Mouse (Mus musculus) E14TG2a.4 (cell line): ENCODE results near the gene Bspry.
A peak's percentile ranks its signal among the peaks of the same experiment; 100 is the strongest.

Experiments
- H3K27me3 ChIP-seq: 2 replicates; pipeline ENCODE4 v1.6.1; 2014; ENCODE audit warnings: low read length, control low read depth; ENCODE audit not compliant: insufficient read depth
- H3K36me3 ChIP-seq: 2 replicates; pipeline ENCODE4 v1.6.1; 2014; ENCODE audit warnings: low read length, control low read depth; ENCODE audit not compliant: insufficient read depth
- H3K4me1 ChIP-seq: replicated peaks from 2 replicates; pipeline ENCODE4 v1.6.1; 2014; ENCODE audit warnings: low read depth, low read length, control low read depth
- H3K4me3 ChIP-seq: replicated peaks from 2 replicates; pipeline ENCODE4 v1.5.1; 2014; ENCODE audit warnings: mild to moderate bottlenecking, low read length
- H3K9me3 ChIP-seq: 2 replicates; pipeline ENCODE4 v1.6.1; 2014; ENCODE audit warnings: low read length, control low read depth
- CTCF ChIP-seq: conservative IDR thresholded peaks from 2 replicates; pipeline ENCODE4 v1.5.1; 2014; ENCODE audit warnings: low read length
- NANOG ChIP-seq: IDR thresholded peaks from 2 replicates; pipeline ENCODE4 v1.6.1; 2014; ENCODE audit warnings: borderline replicate concordance, low read length, mixed read lengths
- POU5F1 ChIP-seq: IDR thresholded peaks from 2 replicates; pipeline ENCODE4 v1.6.1; 2014; ENCODE audit warnings: low read length, borderline replicate concordance

Gene Bspry

DNA sequence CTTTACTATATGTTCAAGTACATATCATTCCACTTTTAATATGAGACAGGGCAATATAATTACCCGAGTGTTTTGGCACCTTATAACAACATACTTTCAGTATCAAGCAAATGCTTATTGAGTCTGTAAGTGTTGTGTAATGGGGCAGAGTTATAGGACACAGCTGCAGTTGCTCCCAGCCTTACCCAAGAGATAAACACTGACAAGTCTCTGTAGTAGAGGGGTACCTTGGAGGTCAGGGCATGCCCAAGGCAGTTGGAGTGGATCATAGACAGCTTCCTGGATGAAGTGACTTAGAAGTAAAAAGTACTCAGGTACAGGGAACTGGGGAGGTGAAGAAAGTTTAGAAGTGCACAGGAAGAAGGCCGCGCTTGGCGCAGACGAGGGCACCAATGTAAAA, 7.3 kb downstream of the Bspry start:
- Histone ChIP-seq H3K4me3 (no peak overlapping the region), H3K9me3 (no peaks in the 10 kb centered on the region), H3K4me1 (peaks cover 15% of the 10 kb centered on the region), H3K36me3 (peaks cover 11% of the 10 kb centered on the region), H3K27me3 (peaks cover 5% of the 10 kb centered on the region)
- TF ChIP-seq NANOG, result no peak
- TF ChIP-seq CTCF, result no peak

- TF ChIP-seq NANOG (no peak), POU5F1 (no peak), CTCF (no peak)
- H3K4me3 ChIP-seq, result no peak overlapping the region
- peaks cover 15% of the 10 kb centered on the region for H3K4me1 ChIP-seq
- H3K9me3 ChIP-seq, result no peaks in the 10 kb centered on the region
- H3K27me3 ChIP-seq, result no peaks in the 10 kb centered on the region
- H3K36me3 ChIP-seq, result peaks cover 11% of the 10 kb centered on the region
These were observed 8.1 kb downstream of the Bspry start for GRCm38 (mm10) chr4:62487914-62488313.

DNA sequence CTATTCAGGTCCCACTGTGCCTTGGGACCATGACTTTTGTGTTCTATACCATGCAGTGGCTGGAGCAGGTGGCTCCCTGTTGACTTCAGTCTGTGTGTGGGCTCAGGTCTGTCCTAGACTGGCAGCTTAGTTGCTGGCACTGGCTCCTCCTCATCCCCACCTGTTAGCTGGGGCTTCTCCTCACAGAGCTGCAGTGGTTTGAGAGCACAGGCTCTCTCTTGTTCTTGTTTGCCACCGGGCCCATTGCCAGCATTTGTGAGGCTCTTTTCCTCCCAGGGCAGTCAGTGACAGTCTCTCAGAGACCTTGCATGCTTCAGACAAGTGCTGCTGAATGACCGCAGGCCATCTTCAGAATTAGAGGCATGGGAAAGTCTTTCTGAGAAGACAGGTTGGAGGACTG, 12.8 kb downstream of the Bspry start:
- H3K36me3 ChIP-seq, result peaks cover 28% of the 10 kb centered on the region
- no peaks in the 10 kb centered on the region for H3K27me3 ChIP-seq
- TF ChIP-seq CTCF (no peak), POU5F1 (no peak), NANOG (no peak)
- H3K4me1 ChIP-seq, result no peaks in the 10 kb centered on the region
- H3K4me3 ChIP-seq, result no peak overlapping the region
- no peaks in the 10 kb centered on the region for H3K9me3 ChIP-seq

- no peak for TF ChIP-seq POU5F1
- no peaks in the 10 kb centered on the region for H3K27me3 ChIP-seq
These were observed 14.4 kb downstream of the Bspry start for GRCm38 (mm10) chr4:62494230-62494629.

DNA sequence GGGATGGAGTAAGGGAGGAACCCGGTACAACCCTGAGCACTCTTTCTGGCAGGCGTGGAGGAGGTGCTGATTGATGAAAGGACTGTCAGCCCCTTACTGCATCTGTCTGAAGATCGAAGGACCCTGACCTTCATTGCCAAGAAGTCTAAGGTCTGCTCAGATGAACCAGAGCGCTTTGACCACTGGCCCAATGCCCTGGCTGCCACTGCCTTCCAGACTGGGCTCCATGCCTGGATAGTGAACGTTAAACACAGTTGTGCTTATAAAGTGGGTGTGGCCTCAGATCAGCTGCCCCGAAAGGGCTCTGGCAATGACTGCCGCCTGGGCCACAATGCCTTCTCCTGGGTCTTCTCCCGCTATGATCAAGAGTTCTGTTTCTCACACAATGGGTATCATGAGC, 16.1 kb downstream of the Bspry start:
- peaks cover 12% of the 10 kb centered on the region for H3K4me1 ChIP-seq
- TF ChIP-seq POU5F1 (no peak), CTCF (no peak), NANOG (no peak)
- H3K27me3 ChIP-seq, result peaks cover 12% of the 10 kb centered on the region
- no peaks in the 10 kb centered on the region for H3K9me3 ChIP-seq
- peaks cover 20% of the 10 kb centered on the region for H3K36me3 ChIP-seq
- H3K4me3 ChIP-seq, result no peak overlapping the region

More at GRCm38 (mm10) chr4:62494230-62494629, 14.4 kb downstream of the Bspry start:
- Histone ChIP-seq H3K4me1 (peaks cover 4% of the 10 kb centered on the region), H3K4me3 (no peak overlapping the region), H3K9me3 (no peaks in the 10 kb centered on the region), H3K36me3 (peaks cover 20% of the 10 kb centered on the region)

DNA sequence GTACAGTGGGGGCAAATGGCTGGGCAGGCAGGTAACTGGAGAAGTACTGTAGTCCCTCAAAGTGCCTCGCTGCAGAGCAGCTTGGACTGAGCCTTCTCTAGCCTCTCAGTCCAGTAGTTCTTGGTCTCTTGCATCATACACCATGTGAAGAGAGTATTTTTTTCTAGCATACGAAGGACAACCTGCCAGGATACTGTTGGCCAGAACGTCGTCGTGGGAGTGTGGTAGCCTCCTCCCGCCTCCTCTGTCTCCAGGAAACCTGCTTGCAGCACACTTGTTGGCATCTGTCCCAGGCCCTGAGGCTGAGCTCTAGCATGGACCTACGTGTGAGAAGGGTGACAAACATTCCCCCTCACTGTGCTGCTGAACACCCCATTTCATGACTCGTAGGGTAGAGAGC, 17.0 kb downstream of the Bspry start:
- no peak overlapping the region for H3K4me3 ChIP-seq
- peaks cover 20% of the 10 kb centered on the region for H3K36me3 ChIP-seq
- H3K27me3 ChIP-seq, result peaks cover 15% of the 10 kb centered on the region
- H3K4me1 ChIP-seq, result peaks cover 17% of the 10 kb centered on the region
- H3K9me3 ChIP-seq, result no peaks in the 10 kb centered on the region
- TF ChIP-seq POU5F1, result no peak
- no peak for TF ChIP-seq CTCF
- no peak for TF ChIP-seq NANOG

DNA sequence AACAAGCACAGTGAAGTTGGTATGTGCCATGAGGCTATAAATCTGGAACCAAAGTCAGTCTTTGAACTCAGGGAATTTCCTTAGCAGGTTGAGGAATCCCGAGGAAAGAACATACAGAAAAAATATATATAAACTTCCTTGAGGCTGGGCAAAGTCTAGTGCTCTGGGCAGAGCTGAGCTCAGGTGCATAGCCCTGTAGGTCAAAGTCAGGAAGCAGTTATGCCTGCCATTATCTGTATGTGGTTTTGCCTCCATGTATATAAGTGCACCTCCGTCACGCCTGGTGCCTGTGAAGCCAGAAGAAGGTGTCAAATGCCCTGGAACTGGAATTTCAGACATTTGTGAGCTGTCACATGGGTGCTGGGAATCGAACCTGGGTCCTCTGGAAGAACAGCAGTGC, 20.9 kb downstream of the Bspry start:
- peaks cover 27% of the 10 kb centered on the region for H3K4me1 ChIP-seq
- H3K4me3 ChIP-seq, result no peak overlapping the region
- H3K36me3 ChIP-seq, result peaks cover 19% of the 10 kb centered on the region
- no peak for TF ChIP-seq NANOG
- TF ChIP-seq POU5F1, result no peak
- TF ChIP-seq CTCF, result no peak
- H3K9me3 ChIP-seq, result no peaks in the 10 kb centered on the region
- H3K27me3 ChIP-seq, result peaks cover 16% of the 10 kb centered on the region

- H3K36me3 ChIP-seq, result peaks cover 12% of the 10 kb centered on the region
- TF ChIP-seq NANOG, result no peak
- no peak for TF ChIP-seq POU5F1
- TF ChIP-seq CTCF, result no peak
- H3K9me3 ChIP-seq, result no peaks in the 10 kb centered on the region
- peak overlapping the region; percentile 89 for H3K4me3 ChIP-seq
- H3K27me3 ChIP-seq, result peaks cover 16% of the 10 kb centered on the region
- H3K4me1 ChIP-seq, result peaks cover 27% of the 10 kb centered on the region
These were observed 21.7 kb downstream of the Bspry start for GRCm38 (mm10) chr4:62501534-62501933.

DNA sequence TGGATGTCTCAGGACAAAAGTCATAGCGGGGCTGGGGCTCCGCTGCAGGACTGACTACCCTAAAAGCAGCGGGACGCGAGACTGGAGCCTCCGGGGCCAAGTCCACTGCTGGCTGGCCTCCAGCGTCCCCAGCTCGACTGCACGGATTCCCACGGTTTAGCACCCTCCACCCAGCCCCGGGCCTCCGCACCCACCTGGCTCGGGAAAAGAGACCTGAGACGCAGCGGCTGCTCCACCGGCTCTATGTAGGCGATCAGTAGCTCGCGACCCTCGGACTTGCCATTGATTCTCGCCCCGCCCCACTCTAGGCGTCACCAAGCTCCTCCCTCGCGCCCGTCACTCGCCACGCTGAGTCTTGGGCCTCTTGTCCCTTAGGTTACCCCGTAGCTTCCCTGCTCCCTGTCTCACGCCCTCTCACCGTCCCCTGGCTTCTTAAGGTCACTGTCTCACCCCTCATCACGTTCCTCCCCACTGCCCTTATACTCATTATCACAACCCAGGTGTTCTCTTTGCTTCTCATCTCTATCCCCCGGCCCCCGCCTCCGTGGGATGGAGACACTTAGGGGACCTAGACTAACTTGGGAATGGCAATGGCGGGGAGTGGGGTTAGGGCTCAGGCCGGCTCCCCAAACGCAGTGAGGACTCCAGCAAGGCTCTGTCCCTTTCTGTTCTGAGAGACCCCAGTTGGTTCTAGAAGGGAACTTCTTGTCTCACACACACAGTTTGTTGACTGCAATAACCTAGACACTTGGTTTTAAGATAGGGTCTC, 22.3 kb downstream of the Bspry start:
- Histone ChIP-seq H3K27me3 (peaks cover 16% of the 10 kb centered on the region), H3K4me1 (peaks cover 27% of the 10 kb centered on the region), H3K4me3 (peak overlapping the region; percentile 89), H3K36me3 (0 out of 2 replicates have a peak, but pooled peaks cover 6% of the 10 kb centered on the region), H3K9me3 (no peaks in the 10 kb centered on the region)
- TF ChIP-seq POU5F1 (no peak), CTCF (no peak), NANOG (no peak)
